Mouse (Mus musculus) kidney, adult 2 months (tissue): ENCODE measurements around the gene Pafah1b2.

Experiments
- CTCF ChIP-seq: fragments of 200-500 bp; conservative IDR thresholded peaks from 2 replicates; pipeline ENCODE4 v1.5.1; 2011; ENCODE audit warnings: low read depth, mild to moderate bottlenecking, control low read depth, low read length, moderate library complexity, mixed read lengths; ENCODE audit not compliant: insufficient read depth, insufficient read length
- POLR2A ChIP-seq: fragments of 200-500 bp; IDR thresholded peaks from one replicate; pipeline ENCODE4 v1.6.1; 2011; ENCODE audit warnings: low read depth, low read length, control low read depth

GRCm38 (mm10) chr9:46014251-46014681 lies 1.8 kb upstream of the Pafah1b2 start:
- no peak; the same call in 1 of the 2 replicates for TF ChIP-seq CTCF
- TF ChIP-seq POLR2A, result no peak
